Mouse (Mus musculus): ENCODE measurements around the gene Pdgfd.

GRCm38 (mm10) chr9:6170962-6171361, 2.6 kb downstream of the Pdgfd start:
- TF ChIP-seq CTCF (IDR thresholded peaks at IDR 0.05; ENCODE audit: low read depth) (no peak), EP300 (IDR thresholded peaks at IDR 0.05; ENCODE audit: low read depth) (no peak)

Measured in liver, postnatal 0 days (tissue).